Mouse (Mus musculus) cerebellum, adult 8-10 months (tissue): ENCODE data around the gene Ptprm.

Experiments used
- DNase-seq: peaks from one replicate; pipeline ENCODE4 v3.0.0; 2022

Ptprm gene

DNA sequence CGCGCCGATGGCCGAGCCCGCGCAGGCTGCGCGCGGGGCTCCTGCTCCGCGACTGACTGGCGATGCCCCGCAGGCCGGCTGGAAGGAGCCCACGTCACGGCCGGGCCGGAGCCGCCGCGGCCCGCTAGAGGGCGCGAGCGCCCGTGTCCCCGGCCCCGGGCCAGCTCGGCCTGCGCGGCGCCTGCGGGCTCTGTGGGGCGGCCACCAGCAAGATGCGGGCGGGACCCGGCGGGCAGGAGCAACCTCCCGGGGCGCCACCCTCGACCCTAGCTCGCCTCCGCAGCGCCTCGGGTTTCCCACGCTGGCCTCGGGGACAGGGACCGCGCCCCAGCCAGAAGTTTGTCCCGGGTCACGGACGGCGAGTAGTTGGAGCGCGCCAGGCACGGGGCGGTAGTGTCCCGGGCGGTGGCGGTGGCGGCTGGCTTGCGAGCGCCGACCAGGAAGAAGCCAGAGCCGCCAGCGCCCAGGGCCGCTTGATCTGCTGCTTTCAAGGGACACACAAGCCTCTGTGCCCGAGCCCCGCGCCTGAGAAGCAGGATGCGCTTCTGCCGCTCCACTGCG is at the start of gene Ptprm:
TSS of gene Ptprm (minus strand) at position 7 of the 561 bp plus-strand sequence.
- DNase-seq = peak; percentile 51

DNA sequence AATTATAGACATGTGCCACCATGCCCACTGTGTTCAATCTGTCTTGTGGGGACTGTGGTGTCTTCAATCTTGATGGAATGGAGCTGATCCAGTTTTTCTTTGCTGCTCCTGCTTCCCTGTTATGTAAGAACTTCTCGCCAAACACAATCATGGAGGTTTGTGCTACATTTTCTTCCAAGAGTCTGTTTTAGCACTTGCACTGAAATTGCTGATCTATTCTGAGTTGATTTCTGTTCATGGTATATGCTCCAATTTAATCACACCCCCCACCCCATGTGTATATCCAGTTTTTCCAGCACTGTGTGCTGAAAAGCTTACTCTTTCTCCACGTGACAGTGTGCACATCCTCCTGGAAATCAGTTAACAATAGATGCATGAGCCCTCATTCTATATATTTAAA is 41.9 kb upstream of the Ptprm start:
- DNase-seq = no peak

DNA sequence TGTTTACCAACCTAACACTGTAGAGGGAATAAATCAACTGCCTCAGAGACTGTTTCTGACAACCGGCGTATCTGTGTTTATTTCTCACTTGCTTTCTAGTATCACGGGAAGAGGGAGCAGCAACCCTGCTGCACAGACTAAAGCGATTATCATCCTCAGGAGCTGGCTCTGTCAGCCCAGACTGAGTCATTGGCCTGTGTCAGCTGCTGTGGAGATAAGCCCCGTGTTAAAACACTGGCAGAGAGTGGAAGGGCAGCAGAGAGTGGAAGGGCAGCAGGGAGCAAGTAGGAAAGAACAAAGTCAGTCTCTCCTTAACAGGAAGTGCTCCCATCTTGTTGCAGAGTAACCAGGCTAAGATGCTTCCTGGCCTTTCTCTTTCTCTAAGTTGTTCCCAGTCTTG is 36.6 kb upstream of the Ptprm start:
- DNase-seq = no peak

DNA sequence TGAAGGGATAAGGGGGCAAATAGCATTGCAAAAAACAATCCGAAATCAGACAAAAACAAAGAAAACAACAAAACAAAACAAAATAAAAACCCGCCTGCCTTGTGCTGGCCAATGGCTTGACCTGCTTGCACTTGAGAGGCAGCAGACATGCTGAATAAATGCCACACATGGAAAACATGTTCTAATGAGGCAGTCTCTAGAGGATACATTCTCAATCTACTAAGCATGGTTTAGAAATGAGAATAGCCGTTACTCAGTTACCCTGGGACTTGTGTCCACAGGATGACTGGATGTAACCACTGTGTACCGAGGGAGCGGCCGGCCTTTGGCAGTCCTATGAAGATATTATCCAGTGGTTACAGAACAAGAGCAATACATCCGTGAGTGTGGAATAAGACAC is 33.9 kb upstream of the Ptprm start:
- no peak for DNase-seq

DNA sequence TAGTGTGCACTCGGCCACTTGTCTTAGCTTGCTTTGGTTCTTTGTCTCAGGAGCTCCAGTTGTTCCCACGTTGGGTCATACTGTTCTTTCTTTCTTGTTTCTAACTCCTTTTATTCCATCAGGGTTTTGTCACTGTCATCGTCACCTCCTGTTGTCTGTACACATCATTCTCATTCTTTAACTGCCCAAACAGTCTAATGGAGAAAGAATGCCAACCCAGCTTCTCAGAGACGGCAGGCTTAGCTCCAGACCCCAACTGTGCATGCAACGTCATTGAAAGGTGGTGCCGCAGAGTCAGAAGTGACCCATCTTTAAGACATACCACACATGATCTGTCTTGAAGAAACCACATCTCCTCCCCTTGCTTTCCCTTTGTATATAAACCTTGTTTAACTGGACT is 31.0 kb upstream of the Ptprm start:
- no peak for DNase-seq

DNA sequence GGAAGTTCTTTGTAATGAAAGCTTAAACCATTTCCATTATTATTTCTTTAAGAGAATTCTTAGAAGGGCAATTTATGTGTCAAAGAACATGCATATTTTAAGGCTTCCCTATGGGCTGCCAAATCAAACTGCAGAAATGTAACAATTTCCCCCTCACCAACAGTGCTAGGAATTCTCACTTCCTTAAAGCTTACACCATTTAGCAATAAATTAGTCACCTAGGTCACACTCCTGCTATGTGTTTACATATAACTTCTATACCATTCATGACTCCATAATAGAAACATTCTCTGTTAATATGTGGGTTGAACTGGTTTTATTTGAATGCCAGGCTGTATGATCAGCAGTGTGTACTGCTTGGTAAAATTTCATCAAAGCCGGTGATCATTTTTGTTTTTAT is 29.4 kb upstream of the Ptprm start:
- DNase-seq = no peak

DNA sequence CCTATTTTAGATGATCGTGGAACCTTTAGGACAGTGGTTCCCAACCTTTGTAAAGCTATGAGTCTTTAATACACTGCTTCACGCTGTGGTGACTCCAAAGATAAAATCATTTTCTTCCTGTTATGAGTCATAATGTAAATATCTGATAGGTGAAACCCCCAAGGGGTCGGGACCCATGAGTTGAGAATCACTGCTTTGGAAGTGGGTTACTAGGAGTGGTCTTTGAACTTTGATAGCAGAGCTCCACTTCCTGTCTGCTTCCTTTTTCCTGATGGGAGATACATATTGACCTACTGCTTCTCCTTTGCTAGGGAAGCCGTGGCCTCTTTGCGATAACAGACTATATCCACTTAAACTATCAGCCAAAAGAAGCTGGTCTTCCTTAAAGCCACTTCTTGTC is 27.4 kb upstream of the Ptprm start:
- DNase-seq = no peak

DNA sequence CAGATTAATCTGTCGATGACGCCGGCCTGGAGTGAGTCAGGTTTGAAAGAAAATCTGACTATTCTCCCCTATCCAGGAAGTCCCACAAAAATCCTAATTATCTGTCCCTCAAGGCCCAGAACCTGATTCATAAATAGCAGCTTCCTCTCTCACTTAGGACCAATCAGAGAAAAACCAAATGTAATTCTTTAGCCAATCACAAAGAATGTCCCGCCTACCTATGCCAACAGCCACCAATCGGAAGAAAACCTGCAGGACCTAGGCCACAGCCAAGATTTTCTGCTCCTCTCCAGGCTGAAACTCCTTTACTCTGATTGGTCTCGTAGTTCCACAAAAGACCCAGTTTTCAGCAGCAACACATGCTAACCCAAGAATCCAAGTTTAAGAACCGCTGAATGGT is 13.6 kb upstream of the Ptprm start:
- no peak for DNase-seq

DNA sequence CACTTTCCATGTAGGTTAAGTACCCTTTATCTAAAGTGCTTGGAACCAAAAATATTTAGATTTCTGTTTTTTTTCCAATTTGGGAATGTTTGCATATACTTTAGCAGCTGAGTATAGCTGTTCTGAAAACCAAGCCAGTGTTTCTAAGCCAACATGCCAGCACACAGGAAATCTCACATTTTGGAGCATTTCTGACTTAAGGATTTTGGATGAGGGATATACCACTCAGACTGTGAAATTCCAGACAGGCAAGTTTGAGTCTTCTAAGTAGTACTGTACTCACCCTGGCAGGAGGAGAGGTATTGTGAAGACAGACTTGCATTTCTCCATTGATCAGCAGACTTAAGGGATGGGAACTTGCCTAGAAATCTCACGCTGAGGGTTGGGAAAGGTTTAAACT is 10.2 kb upstream of the Ptprm start:
- DNase-seq = no peak

DNA sequence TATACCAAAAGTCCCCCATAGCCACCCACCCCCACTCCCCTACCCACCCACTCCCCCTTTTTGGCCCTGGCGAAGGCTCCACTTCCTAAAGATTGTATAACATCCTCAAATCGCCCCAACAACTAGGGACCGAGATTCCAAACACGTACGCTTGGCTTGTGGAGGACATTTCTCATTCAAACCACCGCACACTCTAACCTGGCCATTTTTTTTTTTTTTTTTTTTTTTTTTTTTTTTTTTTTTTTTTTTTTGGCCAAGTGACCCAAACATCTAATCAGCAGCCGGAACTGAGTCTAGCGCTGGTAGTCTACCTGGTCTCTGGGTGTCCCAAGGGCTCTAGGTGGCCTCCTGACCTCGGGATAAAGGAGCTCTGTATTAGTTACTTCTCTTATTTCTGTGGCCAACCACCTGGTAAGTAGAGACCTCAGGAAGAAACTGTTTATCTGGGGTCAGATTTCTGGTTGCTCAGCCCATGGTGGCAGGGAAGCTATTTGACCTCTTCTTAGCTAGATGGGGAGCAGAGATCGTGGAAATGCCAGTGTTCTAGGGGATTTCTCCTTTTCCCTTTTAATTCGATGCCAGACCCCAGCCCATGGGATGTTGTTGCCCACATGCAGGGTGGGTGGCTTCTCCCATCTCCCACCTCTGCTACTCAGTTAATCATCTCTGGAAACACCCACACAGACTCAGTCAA is 9.3 kb upstream of the Ptprm start:
- DNase-seq = no peak

DNA sequence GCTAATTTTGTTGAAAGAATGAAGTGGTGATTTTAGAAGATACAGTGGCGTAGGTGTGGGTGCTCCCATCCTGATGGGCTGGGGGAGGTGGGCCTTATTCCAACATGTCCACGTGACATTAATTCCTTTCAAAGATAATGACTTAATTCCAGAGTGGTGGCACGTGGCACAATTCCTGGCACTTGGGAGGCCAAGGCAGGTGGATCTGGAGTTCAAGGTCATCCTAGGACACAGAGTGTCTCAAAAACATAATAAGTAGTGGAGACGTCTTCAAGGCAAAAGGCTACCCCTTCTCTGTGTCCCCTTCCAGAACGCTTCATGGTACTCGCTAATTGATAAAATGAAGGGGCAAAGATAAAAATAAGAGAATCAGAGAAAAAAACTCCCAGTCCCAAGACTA is 7.9 kb upstream of the Ptprm start:
- DNase-seq = no peak

DNA sequence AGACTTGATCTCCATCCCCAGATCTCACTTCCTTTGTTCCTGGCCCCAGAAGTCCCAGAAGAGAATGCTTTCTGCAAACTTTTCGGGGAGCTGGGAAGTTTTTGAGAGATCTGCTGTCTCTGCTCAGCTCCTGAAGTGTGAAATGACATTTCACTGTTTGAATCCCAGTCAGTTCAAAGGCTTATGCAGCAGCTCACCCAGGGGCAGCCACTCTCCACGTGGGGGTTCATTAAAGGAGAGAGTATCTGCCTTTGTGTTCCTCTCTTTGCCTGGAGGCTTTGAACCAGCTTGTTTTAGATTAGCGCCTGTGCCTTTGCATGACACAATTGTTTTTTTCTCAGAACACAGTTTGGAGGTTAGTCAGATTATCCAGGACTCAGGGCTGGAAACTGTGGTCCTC is 6.3 kb upstream of the Ptprm start:
- no peak for DNase-seq

DNA sequence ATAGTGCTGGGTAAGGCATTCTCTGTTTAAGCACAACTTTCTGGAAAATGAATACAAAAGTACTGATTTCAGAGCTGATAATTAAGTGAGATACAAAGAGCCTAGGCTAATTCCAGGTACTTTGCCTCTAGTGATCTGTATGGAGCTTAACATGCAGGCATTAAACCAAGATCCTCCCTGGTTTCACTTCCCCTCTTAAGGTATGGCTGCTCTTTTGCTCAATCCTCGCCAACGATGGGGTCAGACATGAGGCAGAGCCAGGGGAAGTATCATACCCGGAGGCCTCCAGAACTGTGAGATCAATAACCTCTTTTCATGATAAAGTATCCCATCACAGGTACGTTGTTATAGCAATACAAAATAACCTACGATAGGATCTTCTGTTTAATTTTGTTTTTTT is 5.3 kb upstream of the Ptprm start:
- no peak for DNase-seq

DNA sequence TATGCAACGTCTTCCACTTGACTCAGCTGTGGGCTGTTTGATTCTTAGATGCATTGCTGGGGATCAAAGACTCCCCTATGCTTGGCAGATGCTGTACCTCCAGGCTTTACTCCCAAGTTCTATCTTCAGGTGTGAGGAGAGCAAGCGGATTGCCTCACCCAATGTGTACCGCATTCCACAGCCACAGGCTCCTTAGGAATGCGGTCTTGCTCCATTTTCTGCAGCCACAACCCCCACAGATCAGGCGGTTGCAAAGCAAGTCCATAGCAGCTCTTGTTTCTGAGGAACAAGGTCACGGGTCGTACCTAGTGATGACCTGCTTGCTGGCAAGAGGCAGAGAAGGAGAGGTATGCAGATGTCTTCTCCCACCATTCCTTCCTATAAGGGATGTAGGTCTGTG is 4.3 kb upstream of the Ptprm start:
- no peak for DNase-seq

DNA sequence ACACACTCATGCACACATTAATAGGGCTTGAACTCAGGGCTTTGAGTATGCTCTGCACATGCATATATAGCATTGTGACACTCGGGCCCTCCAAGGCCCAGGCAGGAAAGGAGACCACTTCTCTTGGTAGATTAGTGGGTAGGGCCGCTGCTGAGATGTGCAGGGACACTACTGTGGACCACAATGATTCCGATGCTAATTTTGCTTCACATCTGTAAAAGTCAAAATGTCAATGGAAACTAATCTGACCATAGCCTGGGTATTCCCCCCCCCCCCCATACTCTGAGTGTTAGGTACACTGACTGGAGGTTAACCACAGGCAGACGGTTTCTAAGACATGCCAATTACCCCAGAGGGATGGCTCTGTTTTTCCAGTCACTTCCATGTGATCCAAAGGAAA is 2.9 kb upstream of the Ptprm start:
- DNase-seq = no peak

DNA sequence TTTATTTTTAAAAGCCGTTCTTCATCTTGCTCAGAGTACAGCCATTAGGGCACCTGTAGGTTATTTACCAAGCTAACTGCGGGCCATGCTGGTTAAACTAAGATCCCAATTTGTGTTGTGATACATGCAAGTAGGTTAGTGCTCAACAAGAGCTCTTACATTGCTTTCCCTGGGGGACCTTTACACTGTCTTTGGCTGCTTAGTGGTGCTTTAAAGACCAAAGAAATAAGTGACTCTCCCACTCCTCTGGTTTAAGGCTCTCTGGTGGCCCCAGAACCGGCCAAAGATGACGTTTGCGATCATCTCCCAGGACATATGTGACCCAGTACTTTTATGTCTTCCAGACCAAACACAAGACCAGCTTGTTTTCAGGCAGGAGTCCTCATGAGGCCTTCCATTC is 994 bp upstream of the Ptprm start:
- DNase-seq = no peak

DNA sequence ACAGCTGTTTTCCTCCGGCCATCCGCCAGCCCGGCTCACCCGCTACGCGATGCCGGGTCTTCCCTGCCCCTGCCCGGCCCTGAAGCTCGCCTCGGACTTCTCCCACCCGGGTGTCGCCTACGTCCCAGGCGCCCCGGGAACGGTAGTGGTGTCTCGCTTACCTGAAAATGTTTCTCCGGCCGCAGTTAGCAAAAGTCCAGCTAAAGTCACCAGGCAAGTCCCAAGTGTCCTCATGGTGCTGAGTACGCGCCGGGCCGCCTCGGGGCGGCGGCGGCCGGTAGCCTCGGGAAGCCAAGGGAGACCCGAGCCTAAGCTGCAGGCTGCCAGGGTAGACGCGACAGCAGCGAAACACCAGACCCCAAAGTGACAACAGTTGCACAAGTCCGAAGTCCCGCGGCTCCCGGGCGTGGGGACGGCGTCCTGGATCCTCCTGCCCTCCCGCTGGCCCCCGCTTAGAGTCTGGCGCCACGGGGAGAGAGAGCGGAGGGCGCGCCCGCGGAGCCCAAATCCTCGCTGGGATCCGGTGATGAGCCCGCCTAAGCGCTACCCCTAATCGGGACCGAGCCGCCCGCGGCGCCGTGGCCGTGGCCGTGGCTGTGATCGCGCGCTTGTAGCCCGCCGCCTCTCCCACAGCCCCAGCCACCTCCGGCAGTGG is 334 bp downstream of the Ptprm start:
- peak; percentile 7 for DNase-seq

DNA sequence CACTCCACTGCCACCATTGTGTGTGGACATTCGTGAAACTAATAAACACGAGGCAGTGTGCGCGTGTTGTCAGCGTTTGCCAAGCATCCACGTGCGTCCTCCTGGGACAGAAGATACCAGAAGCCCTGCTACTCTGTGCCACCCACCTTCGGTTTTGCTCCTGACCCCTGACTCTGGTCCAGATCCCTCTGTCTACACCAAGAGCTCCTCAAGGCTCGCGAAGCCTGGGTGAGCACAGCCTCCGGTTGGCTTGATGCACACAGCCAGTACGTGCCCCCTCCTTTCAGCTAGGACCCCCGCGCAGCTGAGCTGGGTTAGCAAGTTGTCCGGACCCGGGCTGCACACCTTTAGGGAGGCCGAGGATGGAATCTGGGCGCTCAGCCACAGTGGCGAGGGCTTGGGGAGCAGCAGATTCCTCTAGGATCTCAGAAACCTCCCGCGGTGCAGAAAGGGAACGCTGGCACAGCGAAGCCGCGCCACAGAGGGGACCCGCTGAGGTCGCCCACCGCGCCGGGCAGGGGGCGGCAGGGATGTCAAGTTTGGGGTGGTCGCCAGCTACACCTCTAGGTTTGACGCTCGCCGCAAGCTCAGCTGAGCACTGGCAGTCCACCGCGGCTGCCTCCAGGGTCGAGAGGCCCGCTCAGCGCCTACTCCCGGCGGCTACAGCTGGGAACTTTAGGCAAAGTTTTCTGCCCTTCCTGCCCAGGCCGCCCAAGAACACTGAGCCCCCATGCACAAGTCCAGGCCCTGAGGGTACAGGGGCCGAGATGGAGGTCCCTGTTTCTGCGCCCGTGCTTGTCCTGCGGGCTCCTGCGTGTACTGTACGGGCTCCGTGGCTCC is 1.1 kb downstream of the Ptprm start:
- no peak for DNase-seq

DNA sequence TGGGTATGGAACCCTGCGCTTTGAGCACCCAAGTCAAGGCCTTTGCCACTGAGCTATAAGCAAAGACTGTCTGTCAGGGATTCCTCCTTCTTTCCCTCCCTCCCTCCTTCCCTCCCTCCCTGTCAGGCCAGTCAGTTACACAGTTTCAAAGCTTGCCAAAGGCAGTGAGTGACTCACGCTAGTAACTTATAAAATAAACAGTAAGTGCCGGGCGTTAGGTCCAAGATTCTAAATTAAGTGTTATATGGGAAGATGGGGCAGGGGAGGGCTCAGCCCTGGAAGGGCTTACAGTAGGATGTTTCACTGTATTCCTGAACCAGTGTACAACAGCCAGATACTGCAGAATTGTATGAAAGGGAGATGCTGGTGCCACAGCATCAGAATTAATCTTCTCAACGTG is 2.8 kb downstream of the Ptprm start:
- no peak for DNase-seq

DNA sequence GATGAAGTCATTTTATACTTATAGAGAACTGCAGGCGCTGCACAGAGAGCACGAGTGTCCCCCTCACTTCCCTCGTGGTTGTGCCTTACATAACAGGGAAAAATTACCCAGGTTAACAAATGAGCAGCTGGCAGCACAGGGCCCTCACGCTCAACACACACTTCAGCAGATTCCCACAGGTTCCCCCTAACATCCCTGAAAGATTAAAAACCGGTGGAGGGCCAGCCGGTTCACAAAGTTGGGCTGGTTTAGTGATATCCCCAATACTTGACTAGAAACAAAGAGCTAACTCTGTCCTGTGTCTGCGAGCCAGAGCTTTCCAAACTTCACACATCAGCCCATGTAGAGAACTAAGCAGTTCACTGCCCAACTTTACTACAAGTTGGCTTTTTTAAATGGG is 3.7 kb downstream of the Ptprm start:
- DNase-seq = no peak

DNA sequence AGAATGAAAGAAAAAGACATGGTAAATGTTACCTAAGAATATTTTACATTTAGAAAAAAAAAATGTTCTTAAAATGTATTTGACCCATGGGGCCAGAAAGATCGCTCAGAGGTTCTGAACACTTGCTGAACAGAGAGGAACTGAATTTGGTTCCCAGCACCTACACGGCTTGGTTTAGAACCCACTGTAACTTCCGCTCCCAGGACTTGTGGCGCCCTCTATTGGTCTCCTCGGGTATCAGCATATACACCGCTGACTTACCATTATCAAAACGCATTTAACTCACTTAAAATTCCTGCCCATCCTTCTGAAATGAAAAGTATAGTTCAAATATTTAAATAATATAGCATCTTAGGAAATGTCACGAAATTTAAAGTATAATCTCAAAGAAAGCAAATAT is 4.7 kb downstream of the Ptprm start:
- no peak for DNase-seq

DNA sequence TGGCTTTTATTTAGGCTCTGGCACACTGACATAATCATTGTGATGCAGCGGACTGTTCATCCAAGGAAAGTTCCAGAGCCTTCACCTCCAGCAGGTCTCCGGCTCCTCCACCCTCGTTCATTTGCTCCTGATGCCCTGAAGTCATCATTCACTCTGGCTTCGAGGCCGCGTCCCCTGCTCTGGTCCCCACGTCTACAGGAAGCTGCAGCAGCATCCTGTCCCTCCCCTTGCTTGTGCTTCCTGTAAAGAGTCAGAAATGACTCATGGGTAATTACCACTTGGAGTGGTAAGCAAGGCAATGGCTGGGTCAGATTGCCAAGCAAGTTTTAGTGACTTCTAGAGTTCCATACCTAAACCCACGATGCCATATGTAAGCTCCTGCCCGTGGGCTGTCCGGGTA is 7.3 kb downstream of the Ptprm start:
- no peak for DNase-seq

DNA sequence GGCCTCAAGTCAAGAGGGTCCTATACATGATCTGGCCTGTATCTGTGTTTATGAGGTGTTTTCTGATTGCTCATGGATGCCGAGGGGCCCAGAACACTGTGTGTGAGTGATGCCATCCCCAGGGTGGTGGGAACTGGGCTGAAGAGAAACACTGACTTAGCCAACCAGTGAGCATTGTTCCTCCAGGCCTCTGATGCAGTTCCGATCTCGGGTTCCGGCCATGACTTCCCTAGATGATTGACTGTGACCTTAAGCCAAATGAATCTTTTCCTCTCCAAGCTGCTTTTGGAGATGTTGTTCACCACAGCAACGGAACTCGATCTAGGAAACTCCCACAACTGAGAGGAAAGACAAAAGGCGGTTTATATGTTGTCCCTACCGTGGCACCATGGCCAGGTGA is 9.1 kb downstream of the Ptprm start:
- no peak for DNase-seq

DNA sequence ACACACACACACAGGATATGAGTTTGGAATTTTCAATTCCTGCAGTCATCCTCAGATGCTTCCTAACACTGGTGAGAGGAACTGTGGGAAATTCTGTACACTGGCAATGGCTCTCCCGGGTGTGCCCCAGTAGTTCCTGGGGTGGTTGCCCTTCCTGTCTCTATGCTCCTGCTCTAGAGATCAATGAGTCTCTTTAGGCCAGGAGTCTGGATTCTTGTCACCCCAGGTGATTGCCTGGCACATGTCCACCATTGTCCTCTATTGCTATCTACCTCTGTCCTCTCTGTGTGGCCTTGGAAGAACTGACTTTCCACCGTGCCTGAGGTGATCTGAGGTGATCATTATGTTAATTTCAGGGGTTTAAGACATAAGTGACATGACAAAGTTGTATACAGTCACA is 10.8 kb downstream of the Ptprm start:
- DNase-seq = no peak
